Mouse (Mus musculus) left cerebral cortex, adult 2 months (tissue): ENCODE data around the gene Zbtb16. TPM values are rescaled to one million over a fixed set of nuclear protein-coding genes. Genes with fewer than 3 reads are reported as not detected.

Experiments used
- DNase-seq, 2 experiments: peaks; one replicate each; pipeline ENCODE4 v3.0.0; 2021 to 2022; ENCODE audit warnings: low spot score in 2 of 2, mixed read lengths in 1 of 2; ENCODE audit errors: extremely low spot score in 1 of 2
- H3K27ac ChIP-seq: fragments of 200-600 bp; 2 replicates; pipeline ENCODE4 v1.8.1; 2022
- H3K4me3 ChIP-seq: fragments of 200-600 bp; 2 replicates; pipeline ENCODE4 v1.8.1; 2022
- CTCF ChIP-seq: fragments of 200-600 bp; IDR thresholded peaks from 2 replicates; pipeline ENCODE4 v1.8.1; 2022; ENCODE audit warnings: antibody characterized with exemption, mild to moderate bottlenecking, moderate library complexity
- intact Hi-C: fragments of 180-260 bp; cut with DNase I; formaldehyde crosslinking; loops from one replicate; pipeline ENCODE4 v1.15.1; 2025
- total RNA-seq, 2 experiments: library from RNA; stranded (reverse); gene quantifications; 2 replicates each; pipeline ENCODE4 v1.2.3; 2021

The Zbtb16 gene
- total RNA-seq, 2 experiments from 2014 or later = 92.9 to 111 TPM

- Histone ChIP-seq H3K27ac (peak overlapping the region; percentile 59), H3K4me3 (no peak overlapping the region)
- no peak for DNase-seq
- intact Hi-C loops = no loop called here
- TF ChIP-seq CTCF = no peak
Measured at GRCm38 (mm10) chr9:48729471-48729870, 106.6 kb downstream of the Zbtb16 start.

DNA sequence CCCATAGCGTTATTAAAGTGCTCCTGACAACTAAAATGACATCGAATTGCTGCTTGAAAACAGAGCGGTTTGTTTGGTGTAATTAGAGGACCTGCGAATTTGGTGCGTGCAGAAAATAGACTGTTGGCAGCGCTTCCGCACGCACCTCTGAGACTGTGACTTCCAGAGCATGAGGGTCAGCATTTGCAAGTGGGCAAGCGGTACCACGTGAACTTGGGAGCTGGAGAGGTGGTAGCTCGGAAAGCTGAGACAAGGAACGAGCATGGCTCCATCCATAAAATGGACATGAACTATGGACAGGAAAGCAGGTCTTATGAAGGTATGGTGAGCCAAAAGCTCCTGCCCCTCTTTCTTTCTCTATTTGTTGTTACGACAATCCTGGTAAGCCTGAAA lies 107.3 kb downstream of the Zbtb16 start:
- Histone ChIP-seq H3K4me3 (no peak overlapping the region), H3K27ac (peak overlapping the region; percentile 59)
- TF ChIP-seq CTCF = no peak
- intact Hi-C loops = no loop called here
- no peak for DNase-seq

DNA sequence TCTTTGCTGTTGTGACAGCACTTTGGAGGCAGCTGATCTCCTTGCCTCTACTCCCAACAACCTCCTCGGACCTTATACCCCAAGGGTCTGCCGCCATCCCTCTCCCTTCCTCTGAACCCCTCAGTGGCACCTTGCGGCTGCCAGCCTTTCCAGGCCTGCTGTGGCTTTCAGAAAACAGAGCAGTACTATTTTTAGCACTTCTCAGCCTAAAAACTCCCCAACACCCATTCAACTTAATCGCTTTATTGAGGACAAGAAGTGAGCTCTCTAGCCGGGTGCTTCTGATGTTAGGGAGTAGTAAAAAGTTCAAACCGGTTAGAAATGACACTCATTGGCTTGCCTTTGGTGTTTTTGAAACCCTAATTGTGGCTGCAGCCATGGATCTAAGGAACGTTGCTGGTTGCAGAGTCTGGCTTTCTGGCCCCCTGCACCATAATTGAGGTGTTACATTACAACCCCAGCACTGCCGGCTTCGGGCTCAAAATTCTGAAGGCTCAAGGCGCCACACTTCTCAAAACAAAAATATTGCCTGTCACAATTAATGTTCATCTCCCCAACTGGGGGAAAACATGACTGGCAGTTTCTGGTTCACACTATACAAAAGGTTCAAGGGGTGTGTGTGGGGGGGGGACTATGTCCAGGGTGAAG lies 107.8 kb downstream of the Zbtb16 start:
- intact Hi-C loops = no loop called here
- no peak for TF ChIP-seq CTCF
- H3K27ac ChIP-seq = peak overlapping the region; percentile 59
- DNase-seq = no peak
- no peak overlapping the region for H3K4me3 ChIP-seq

DNA sequence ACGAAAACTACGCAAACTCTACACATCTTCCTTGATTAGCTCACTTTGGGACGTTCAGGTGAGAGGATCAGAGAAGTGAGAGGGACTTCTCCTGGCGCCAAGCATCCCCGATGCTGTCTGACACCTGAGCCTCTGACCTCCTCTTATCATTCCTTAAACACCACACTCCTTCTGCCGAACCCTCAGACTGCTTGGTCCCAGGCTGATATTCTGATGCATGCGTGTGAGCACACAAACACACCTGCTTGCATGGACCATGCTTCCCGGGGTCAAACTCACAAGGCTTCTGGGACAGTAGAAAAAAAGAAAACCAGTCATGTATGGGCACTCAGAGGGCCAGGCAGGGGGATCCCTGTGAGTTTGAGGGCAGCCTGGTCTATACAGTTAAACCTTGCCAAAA lies 109.7 kb downstream of the Zbtb16 start:
- no peak for DNase-seq
- H3K27ac ChIP-seq = 0 out of 2 replicates have a peak overlapping the region, but pooled peaks have one; percentile 19
- TF ChIP-seq CTCF = no peak
- intact Hi-C loops = no loop called here
- no peak overlapping the region for H3K4me3 ChIP-seq

DNA sequence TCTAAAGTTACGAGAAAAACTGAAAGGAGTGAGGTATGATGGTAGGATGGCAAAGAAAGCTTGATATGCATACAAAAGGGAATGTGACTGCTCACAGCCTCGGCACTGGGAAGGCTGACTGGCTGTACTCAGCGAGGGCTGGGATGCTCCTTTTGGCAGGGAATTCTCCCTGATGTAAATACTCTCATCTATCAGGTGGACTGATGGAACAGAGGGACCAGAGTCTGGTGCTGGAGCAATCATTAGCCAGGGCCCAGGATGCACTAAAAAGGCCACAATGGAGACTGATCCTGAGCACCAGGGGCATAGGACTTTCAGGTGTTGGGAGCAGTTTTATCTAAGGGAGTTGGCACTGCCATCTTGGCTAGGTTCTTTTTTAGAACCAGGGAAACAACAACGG lies 110.1 kb downstream of the Zbtb16 start:
- DNase-seq = no peak
- H3K27ac ChIP-seq = peak overlapping the region; percentile 19; the same call in 1 of the 2 replicates
- no peak for TF ChIP-seq CTCF
- no peak overlapping the region for H3K4me3 ChIP-seq
- intact Hi-C loops = no loop called here

GRCm38 (mm10) chr9:48725161-48725560 lies 110.9 kb downstream of the Zbtb16 start:
- TF ChIP-seq CTCF = no peak
- Histone ChIP-seq H3K27ac (peak overlapping the region; percentile 59; the same call in 1 of the 2 replicates), H3K4me3 (no peak overlapping the region)
- DNase-seq = no peak
- intact Hi-C loops = no loop called here

DNA sequence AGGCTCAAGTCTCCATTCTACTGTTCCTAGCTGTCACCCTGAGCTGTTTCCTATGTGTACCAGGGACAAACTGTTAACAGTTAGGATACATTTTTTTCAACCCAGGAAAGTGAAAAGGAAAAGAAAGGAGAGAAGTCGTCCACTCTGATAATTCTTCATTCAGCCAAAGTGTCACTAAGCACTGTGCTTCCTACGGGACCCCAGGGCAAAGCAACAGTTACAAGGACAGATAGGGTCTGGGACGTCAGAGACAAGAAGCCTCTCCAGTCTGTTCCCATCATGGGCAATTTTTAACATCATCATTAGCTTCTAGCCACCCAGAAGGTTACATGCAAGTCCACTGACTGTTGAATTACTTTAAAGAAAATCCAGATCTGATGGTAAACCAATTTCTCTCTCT lies 111.3 kb downstream of the Zbtb16 start:
- DNase-seq = no peak
- H3K27ac ChIP-seq = peak overlapping the region; percentile 68
- intact Hi-C loops = loop anchor here (5.0 kb wide), 1 partner anchor 77 kb away; no protein-coding TSS in a partner anchor
- no peak overlapping the region for H3K4me3 ChIP-seq
- no peak for TF ChIP-seq CTCF

GRCm38 (mm10) chr9:48723511-48724304 lies 112.3 kb downstream of the Zbtb16 start:
- peak; percentile 39 to 65 for DNase-seq
- intact Hi-C loops = loop anchor here (1.0 to 5.0 kb wide), 3 partner anchors 14 to 76 kb away; no protein-coding TSS in a partner anchor
- Histone ChIP-seq H3K27ac (peak overlapping the region; percentile 95), H3K4me3 (no peak overlapping the region)
- TF ChIP-seq CTCF = no peak

DNA sequence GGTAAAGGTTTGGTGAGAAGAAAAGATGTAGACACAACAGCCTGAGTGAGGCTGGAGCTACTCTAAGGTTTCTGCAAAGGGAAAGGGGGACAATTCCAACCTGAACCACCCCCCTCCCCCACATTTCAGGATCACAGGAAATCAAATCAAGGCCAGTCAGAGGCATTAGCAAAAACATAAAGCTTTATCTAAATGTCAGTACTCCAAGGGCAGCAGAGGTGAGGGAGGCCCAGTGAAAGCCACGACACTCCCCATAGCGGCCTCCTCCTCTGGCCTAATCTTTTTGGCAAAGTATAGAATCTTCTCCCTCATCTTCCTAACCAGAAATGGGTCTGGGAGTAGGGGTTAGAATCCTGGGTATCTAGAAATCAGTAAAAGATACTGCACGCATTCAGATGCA lies 113.0 kb downstream of the Zbtb16 start:
- H3K27ac ChIP-seq = peak overlapping the region; percentile 95
- H3K4me3 ChIP-seq = no peak overlapping the region
- TF ChIP-seq CTCF = no peak
- DNase-seq = no peak
- intact Hi-C loops = loop anchor here (1.0 to 5.0 kb wide), 3 partner anchors 14 to 76 kb away; no protein-coding TSS in a partner anchor

- no peak for TF ChIP-seq CTCF
- DNase-seq = no peak
- Histone ChIP-seq H3K27ac (peak overlapping the region; percentile 95), H3K4me3 (no peak overlapping the region)
- intact Hi-C loops = loop anchor here (2.0 to 5.0 kb wide), 2 partner anchors 44 to 75 kb away; no protein-coding TSS in a partner anchor
Measured at GRCm38 (mm10) chr9:48722261-48722920, 113.6 kb downstream of the Zbtb16 start.

GRCm38 (mm10) chr9:48721655-48722054 lies 114.4 kb downstream of the Zbtb16 start:
- DNase-seq = no peak
- Histone ChIP-seq H3K27ac (no peak overlapping the region), H3K4me3 (no peak overlapping the region)
- TF ChIP-seq CTCF = no peak
- intact Hi-C loops = loop anchor here (2.0 to 5.0 kb wide), 2 partner anchors 43 to 74 kb away; no protein-coding TSS in a partner anchor

DNA sequence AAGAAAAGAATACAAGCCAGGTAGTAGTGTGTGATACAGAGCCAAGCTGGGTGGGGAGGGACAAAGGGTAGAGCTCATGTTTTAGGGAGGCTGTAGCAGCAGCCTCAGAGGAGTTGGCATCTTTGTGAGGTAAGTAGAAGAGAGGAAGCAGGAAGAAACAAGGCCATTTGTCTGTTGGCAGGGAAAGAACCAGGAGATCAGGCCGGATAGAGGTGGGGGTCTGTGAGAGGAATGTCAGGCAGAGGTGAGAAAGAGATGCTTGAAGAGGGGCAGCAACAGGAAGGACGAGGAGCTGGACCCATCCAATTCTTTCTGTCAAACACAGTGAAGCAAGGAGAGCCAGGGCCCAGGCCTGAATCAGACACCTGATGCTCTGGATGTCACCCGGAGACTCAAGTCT lies 114.8 kb downstream of the Zbtb16 start:
- no peak for TF ChIP-seq CTCF
- H3K27ac ChIP-seq = no peak overlapping the region
- no peak overlapping the region for H3K4me3 ChIP-seq
- DNase-seq = no peak
- intact Hi-C loops = loop anchor here (5.0 kb wide), 1 partner anchor 74 kb away; no protein-coding TSS in a partner anchor
